Mouse (Mus musculus) midbrain, embryonic 16.5 days (tissue): ENCODE measurements around the gene Pik3r5. TPM values are rescaled to one million over a fixed set of nuclear protein-coding genes. Genes with fewer than 3 reads are reported as not detected.

Experiments used
- ATAC-seq: fragments of 200-750 bp; cut with Nextera tagmentation; 2 replicates; pipeline ENCODE4 v1.8.0; 2017; ENCODE audit warnings: moderate TSS enrichment
- H3K27ac ChIP-seq: fragments of 300-500 bp; sonication (generic); 2 replicates; pipeline ENCODE4 v1.5.1; 2014; ENCODE audit warnings: mild to moderate bottlenecking, low read length, mixed read lengths
- H3K27me3 ChIP-seq: fragments of 300-500 bp; sonication (generic); 2 replicates; pipeline ENCODE4 v1.6.1; 2014; ENCODE audit warnings: low read depth, low read length, mixed read lengths; ENCODE audit not compliant: control insufficient read depth, insufficient read depth
- H3K36me3 ChIP-seq: fragments of 300-500 bp; sonication (generic); 2 replicates; pipeline ENCODE4 v1.6.1; 2014; ENCODE audit warnings: mild to moderate bottlenecking, low read length, moderate library complexity, mixed read lengths; ENCODE audit not compliant: control insufficient read depth, insufficient read depth
- H3K4me1 ChIP-seq: fragments of 300-500 bp; sonication (generic); 2 replicates; pipeline ENCODE4 v1.6.1; 2014; ENCODE audit warnings: mild to moderate bottlenecking, low read length, mixed read lengths; ENCODE audit not compliant: control insufficient read depth, insufficient read depth
- H3K4me2 ChIP-seq: fragments of 300-500 bp; sonication (generic); 2 replicates; pipeline ENCODE4 v1.6.1; 2014; ENCODE audit warnings: mild to moderate bottlenecking, low read length, mixed read lengths
- H3K4me3 ChIP-seq: fragments of 300-500 bp; sonication (generic); 2 replicates; pipeline ENCODE4 v1.5.1; 2014; ENCODE audit warnings: low read depth, mild to moderate bottlenecking, low read length, moderate library complexity, mixed read lengths
- H3K9ac ChIP-seq: fragments of 300-500 bp; sonication (generic); 2 replicates; pipeline ENCODE4 v1.6.1; 2014; ENCODE audit warnings: low read depth, low read length, mixed read lengths
- H3K9me3 ChIP-seq: fragments of 300-500 bp; sonication (generic); replicated peaks from 2 replicates; pipeline ENCODE4 v1.6.1; 2014; ENCODE audit warnings: mild to moderate bottlenecking, low read length, mixed read lengths; ENCODE audit not compliant: control insufficient read depth, poor library complexity, severe bottlenecking
- WGBS: fragments of 180-500 bp; shearing (Covaris S2); extraction: QIAGEN DNeasy Blood & Tissue Kit; methylation state at CpG from one replicate; pipeline ENCODE4 v1.1.7; 2014; 5-methylcytosine and 5-hydroxymethylcytosine counted together
- polyA plus RNA-seq: library from polyadenylated mRNA; unstranded; fragments of >200 nt; fragmentation: Nextera tagmentation; extraction: Ambion mirVana; gene quantifications from 2 replicates; pipeline ENCODE4 v1.2.1, GENCODE M21; 2015

Gene Pik3r5
- polyA plus RNA-seq, 1 experiment from 2014 or later, result 0.24 TPM

- Histone ChIP-seq H3K36me3 (no peaks in the 10 kb centered on the region), H3K4me3 (no peak overlapping the region), H3K4me2 (no peak overlapping the region), H3K27ac (no peak overlapping the region), H3K27me3 (no peaks in the 10 kb centered on the region), H3K9ac (no peak overlapping the region), H3K9me3 (no peaks in the 10 kb centered on the region), H3K4me1 (no peaks in the 10 kb centered on the region)
- ATAC-seq, result no peak
- 78% methylated on average over 7 of the region's 7 CpGs for WGBS
These were observed 35.5 kb downstream of the Pik3r5 start for GRCm38 (mm10) chr11:68467441-68467840.

GRCm38 (mm10) chr11:68467962-68468612, 36.2 kb downstream of the Pik3r5 start:
- Histone ChIP-seq H3K27me3 (no peaks in the 10 kb centered on the region), H3K27ac (no peak overlapping the region), H3K36me3 (no peaks in the 10 kb centered on the region), H3K4me1 (no peaks in the 10 kb centered on the region), H3K9ac (no peak overlapping the region), H3K4me2 (no peak overlapping the region), H3K9me3 (no peaks in the 10 kb centered on the region), H3K4me3 (no peak overlapping the region)
- WGBS, result 50% methylated on average over 9 of the region's 9 CpGs
- no peak for ATAC-seq

- Histone ChIP-seq H3K9me3 (no peaks in the 10 kb centered on the region), H3K9ac (no peak overlapping the region), H3K4me2 (no peak overlapping the region), H3K4me1 (no peaks in the 10 kb centered on the region), H3K36me3 (no peaks in the 10 kb centered on the region), H3K27ac (no peak overlapping the region), H3K27me3 (no peaks in the 10 kb centered on the region), H3K4me3 (no peak overlapping the region)
- 91% methylated on average over 4 of the region's 4 CpGs for WGBS
- no peak for ATAC-seq
These were observed 37.0 kb downstream of the Pik3r5 start for GRCm38 (mm10) chr11:68468886-68469285.

- Histone ChIP-seq H3K27me3 (no peaks in the 10 kb centered on the region), H3K36me3 (no peaks in the 10 kb centered on the region), H3K4me2 (no peak overlapping the region), H3K9ac (no peak overlapping the region), H3K9me3 (no peaks in the 10 kb centered on the region), H3K4me3 (no peak overlapping the region), H3K4me1 (no peaks in the 10 kb centered on the region), H3K27ac (no peak overlapping the region)
- 83% methylated on average over 5 of the region's 5 CpGs for WGBS
- no peak for ATAC-seq
These were observed 40.4 kb downstream of the Pik3r5 start for GRCm38 (mm10) chr11:68472162-68472849.

- Histone ChIP-seq H3K9me3 (no peaks in the 10 kb centered on the region), H3K36me3 (no peaks in the 10 kb centered on the region), H3K4me3 (no peak overlapping the region), H3K9ac (no peak overlapping the region), H3K4me2 (no peak overlapping the region), H3K27ac (no peak overlapping the region), H3K27me3 (no peaks in the 10 kb centered on the region), H3K4me1 (no peaks in the 10 kb centered on the region)
- 87% methylated on average over 6 of the region's 6 CpGs for WGBS
- no peak for ATAC-seq
These were observed 42.7 kb downstream of the Pik3r5 start for GRCm38 (mm10) chr11:68474600-68474999.

- Histone ChIP-seq H3K4me3 (no peak overlapping the region), H3K9ac (no peak overlapping the region), H3K9me3 (no peaks in the 10 kb centered on the region), H3K27me3 (no peaks in the 10 kb centered on the region), H3K4me2 (no peak overlapping the region), H3K4me1 (no peaks in the 10 kb centered on the region), H3K36me3 (no peaks in the 10 kb centered on the region), H3K27ac (no peak overlapping the region)
- no peak for ATAC-seq
- WGBS, result 88% methylated on average over 7 of the region's 7 CpGs
These were observed 43.8 kb downstream of the Pik3r5 start for GRCm38 (mm10) chr11:68475676-68476075.

- Histone ChIP-seq H3K4me3 (no peak overlapping the region), H3K27ac (no peak overlapping the region), H3K9me3 (no peaks in the 10 kb centered on the region), H3K4me2 (no peak overlapping the region), H3K4me1 (no peaks in the 10 kb centered on the region), H3K36me3 (no peaks in the 10 kb centered on the region), H3K27me3 (no peaks in the 10 kb centered on the region), H3K9ac (no peak overlapping the region)
- no peak for ATAC-seq
- 88% methylated on average over 6 of the region's 6 CpGs for WGBS
These were observed 45.7 kb downstream of the Pik3r5 start for GRCm38 (mm10) chr11:68477661-68478060.

- Histone ChIP-seq H3K9me3 (no peaks in the 10 kb centered on the region), H3K9ac (no peak overlapping the region), H3K4me3 (no peak overlapping the region), H3K27me3 (no peaks in the 10 kb centered on the region), H3K4me2 (no peak overlapping the region), H3K27ac (no peak overlapping the region), H3K36me3 (no peaks in the 10 kb centered on the region), H3K4me1 (no peaks in the 10 kb centered on the region)
- ATAC-seq, result no peak
- 88% methylated on average over 3 of the region's 3 CpGs for WGBS
These were observed 46.7 kb downstream of the Pik3r5 start for GRCm38 (mm10) chr11:68478574-68478981.

- H3K9me3 ChIP-seq, result no peaks in the 10 kb centered on the region
- no peaks in the 10 kb centered on the region for H3K36me3 ChIP-seq
- WGBS, result 97% methylated on average over 4 of the region's 4 CpGs
- H3K9ac ChIP-seq, result no peak overlapping the region
- H3K4me2 ChIP-seq, result no peak overlapping the region
- no peaks in the 10 kb centered on the region for H3K27me3 ChIP-seq
- no peak overlapping the region for H3K4me3 ChIP-seq
- no peaks in the 10 kb centered on the region for H3K4me1 ChIP-seq
- no peak overlapping the region for H3K27ac ChIP-seq
- ATAC-seq, result no peak
These were observed 48.7 kb downstream of the Pik3r5 start for GRCm38 (mm10) chr11:68480660-68481059.
